Mouse (Mus musculus): ENCODE results near the gene Phactr3.

- TF ChIP-seq CTCF (IDR thresholded peaks at IDR 0.05; ENCODE audit: low read depth, low read length), result no peak
- no peak for TF ChIP-seq EP300 (IDR thresholded peaks at IDR 0.05; ENCODE audit: insufficient read depth, low read depth, low read length)
- TF ChIP-seq POLR2A (IDR thresholded peaks at IDR 0.05; ENCODE audit: insufficient read depth, low read length), result no peak
Observed at GRCm38 (mm10) chr2:178277206-178277605, 158.4 kb downstream of the Phactr3 start.

All from ES-Bruce4 (cell line).